Mouse (Mus musculus) thymus, adult 2 months (tissue): ENCODE results near the gene Hexa.

Experiments
- CTCF ChIP-seq: fragments of 200-500 bp; IDR thresholded peaks from 2 replicates; pipeline ENCODE4 v1.5.1; 2012; ENCODE audit warnings: mild to moderate bottlenecking, control low read depth, low read length, moderate library complexity, borderline replicate concordance; ENCODE audit not compliant: control insufficient read depth, poor library complexity, insufficient read depth; ENCODE audit errors: extremely low read depth
- POLR2A ChIP-seq: fragments of 200-500 bp; IDR thresholded peaks from 2 replicates; pipeline ENCODE4 v1.6.1; 2012; ENCODE audit warnings: mild to moderate bottlenecking, low read length, control low read depth, moderate library complexity; ENCODE audit not compliant: control insufficient read depth, poor library complexity, insufficient read depth; ENCODE audit errors: extremely low read depth

GRCm38 (mm10) chr9:59527580-59527979, 11.8 kb upstream of the Hexa start:
- TF ChIP-seq POLR2A = no peak
- no peak for TF ChIP-seq CTCF
